Mouse (Mus musculus) cortical plate, adult 2 months (tissue): ENCODE results near the gene Tctn3.

Experiments
- CTCF ChIP-seq: fragments of 200-500 bp; IDR thresholded peaks from 2 replicates; pipeline ENCODE4 v1.5.1; 2011; ENCODE audit warnings: mild to moderate bottlenecking, control low read depth, low read length; ENCODE audit not compliant: insufficient read depth; ENCODE audit errors: extremely low read depth
- POLR2A ChIP-seq: fragments of 200-500 bp; IDR thresholded peaks from 2 replicates; pipeline ENCODE4 v1.6.1; 2011; ENCODE audit warnings: mild to moderate bottlenecking, low read length, control low read depth; ENCODE audit not compliant: insufficient read depth; ENCODE audit errors: extremely low read depth

GRCm38 (mm10) chr19:40581662-40582061 is 30.4 kb downstream of the Tctn3 start:
- no peak for TF ChIP-seq POLR2A
- TF ChIP-seq CTCF = no peak
